Mouse (Mus musculus): ENCODE measurements around the gene Slc37a3. TPM values are rescaled to one million over a fixed set of nuclear protein-coding genes. Genes with fewer than 3 reads are reported as not detected.

The Slc37a3 gene
- polyA plus RNA-seq (2015; fragmentation: Illumina TruSeq; extraction: RNeasy Lipid Tissue Mini Kit (QIAGEN cat#74804); ENCODE audit: insufficient read depth, low read depth, low replicate concordance), result 8.7 TPM

DNA sequence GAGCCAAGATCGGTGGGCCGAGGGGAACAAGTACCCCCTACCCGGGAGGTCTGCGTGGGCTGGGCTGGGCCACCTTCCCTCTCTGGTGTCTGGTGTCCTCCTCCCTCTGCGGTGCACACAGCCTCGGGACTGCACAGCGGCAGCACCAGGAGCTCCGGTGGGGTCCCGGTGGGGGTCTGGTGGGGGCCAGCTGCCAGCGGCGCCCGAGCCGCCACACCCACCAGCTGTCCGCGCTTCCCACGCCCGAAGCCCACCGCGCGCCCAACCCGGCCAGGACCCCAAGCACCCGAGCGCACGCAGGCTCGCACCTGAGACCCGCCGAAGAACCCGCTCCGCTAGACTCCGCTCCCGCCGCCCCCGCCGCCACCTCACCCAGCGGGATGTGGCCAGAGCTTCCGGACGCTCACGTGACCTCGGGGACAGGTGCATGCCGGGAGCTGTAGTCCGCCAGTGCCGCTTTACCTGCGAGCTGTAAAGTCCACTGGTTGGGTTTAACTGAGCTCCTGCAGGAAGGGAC is at the start of gene Slc37a3:
TSS of gene Slc37a3 (minus strand) at position 365 of the 517 bp plus-strand sequence.

GRCm38 (mm10) chr6:39419851-39420721 is 42.6 kb upstream of the Slc37a3 start, which contains the start of gene Mkrn1:
Gene Mkrn1 (minus strand): TSS chr6:39420462.

GRCm38 (mm10) chr6:39381125-39381880 is 3.8 kb upstream of the Slc37a3 start, which contains the start of gene Rab19:
Gene Rab19 (plus strand): TSS chr6:39381175.

Other genes starting within 250 kb of the Slc37a3 start
- gene Kdm7a, start 170.9 kb downstream of the Slc37a3 start, polyA plus RNA-seq (2015; fragmentation: Illumina TruSeq; extraction: RNeasy Lipid Tissue Mini Kit (QIAGEN cat#74804); ENCODE audit: insufficient read depth, low read depth, low replicate concordance), result 2.6 TPM
- gene Rab19, start 3.5 kb upstream of the Slc37a3 start, polyA plus RNA-seq (2015; fragmentation: Illumina TruSeq; extraction: RNeasy Lipid Tissue Mini Kit (QIAGEN cat#74804); ENCODE audit: insufficient read depth, low read depth, low replicate concordance), result 0.70 TPM
- gene Mkrn1, start 42.8 kb upstream of the Slc37a3 start, polyA plus RNA-seq (2015; fragmentation: Illumina TruSeq; extraction: RNeasy Lipid Tissue Mini Kit (QIAGEN cat#74804); ENCODE audit: insufficient read depth, low read depth, low replicate concordance), result 11.4 TPM
- 2.9 TPM for gene Dennd2a, start 180.2 kb upstream of the Slc37a3 start, polyA plus RNA-seq (2015; fragmentation: Illumina TruSeq; extraction: RNeasy Lipid Tissue Mini Kit (QIAGEN cat#74804); ENCODE audit: insufficient read depth, low read depth, low replicate concordance)
- gene Adck2, start 196.2 kb upstream of the Slc37a3 start, polyA plus RNA-seq (2015; fragmentation: Illumina TruSeq; extraction: RNeasy Lipid Tissue Mini Kit (QIAGEN cat#74804); ENCODE audit: insufficient read depth, low read depth, low replicate concordance), result 2.9 TPM
- gene Gm42420, start 208.1 kb upstream of the Slc37a3 start, polyA plus RNA-seq (2015; fragmentation: Illumina TruSeq; extraction: RNeasy Lipid Tissue Mini Kit (QIAGEN cat#74804); ENCODE audit: insufficient read depth, low read depth, low replicate concordance), result 2.0 TPM
- 46.2 TPM for gene Ndufb2, start 214.9 kb upstream of the Slc37a3 start, polyA plus RNA-seq (2015; fragmentation: Illumina TruSeq; extraction: RNeasy Lipid Tissue Mini Kit (QIAGEN cat#74804); ENCODE audit: insufficient read depth, low read depth, low replicate concordance)

Data from pancreas, adult 10 weeks (tissue).